Mouse (Mus musculus) CH12.LX (cell line): ENCODE measurements around the gene Cuedc1. TPM values are rescaled to one million over a fixed set of nuclear protein-coding genes. Genes with fewer than 3 reads are reported as not detected.
A peak's percentile ranks its signal among the peaks of the same experiment; 100 is the strongest.

Source experiments
- DNase-seq: peaks from one replicate; pipeline ENCODE4 v3.0.0-alpha.2; 2013; ENCODE audit errors: extremely low read depth
- H3K27ac ChIP-seq: 2 replicates; pipeline ENCODE4 v1.5.1; 2012; ENCODE audit warnings: low read depth, mild to moderate bottlenecking, control low read depth, moderate library complexity; ENCODE audit not compliant: insufficient read depth
- H3K27me3 ChIP-seq: replicated peaks from 2 replicates; pipeline ENCODE3; 2012; ENCODE audit warnings: inconsistent platforms
- H3K36me3 ChIP-seq, 2 experiments: replicated peaks in 1 of 2; 2 replicates each; pipeline versions ENCODE3 to v1.6.1; 2012; ENCODE audit warnings: inconsistent platforms in 1 of 2, low read length in 1 of 2, mild to moderate bottlenecking in 1 of 2, mixed read lengths in 1 of 2, moderate library complexity in 1 of 2; ENCODE audit not compliant: control insufficient read depth in 1 of 2, insufficient read depth in 1 of 2
- H3K4me1 ChIP-seq, 2 experiments: 2 replicates each; pipeline ENCODE4 v1.6.1; 2012; ENCODE audit warnings: inconsistent platforms in 1 of 2, moderate library complexity in 1 of 2; ENCODE audit not compliant: insufficient read depth in 2 of 2, control insufficient read depth in 1 of 2
- H3K4me2 ChIP-seq: 2 replicates; pipeline ENCODE4 v1.6.1; 2012; ENCODE audit warnings: low read depth, mild to moderate bottlenecking, control low read depth; ENCODE audit not compliant: poor library complexity, insufficient read depth, severe bottlenecking
- H3K4me3 ChIP-seq, 3 experiments: fragments of 150-350 bp in 1 of 3; sonication (generic) in 1 of 3; replicated peaks in 1 of 3; 2 replicates each; pipeline versions ENCODE3 to v1.5.1; 2011 to 2012; ENCODE audit warnings: low read depth in 2 of 3, low read length in 2 of 3, mild to moderate bottlenecking in 2 of 3, moderate library complexity in 2 of 3, control low read depth in 1 of 3, improper control_type of control experiment in 1 of 3, inconsistent platforms in 1 of 3, mixed read lengths in 1 of 3; ENCODE audit not compliant: poor library complexity in 1 of 3
- H3K79me2 ChIP-seq: replicated peaks from 2 replicates; pipeline ENCODE4 v1.6.1; 2012; ENCODE audit warnings: mild to moderate bottlenecking, moderate library complexity; ENCODE audit not compliant: control insufficient read depth, poor library complexity, insufficient read depth, severe bottlenecking; ENCODE audit errors: extremely low read depth
- H3K9ac ChIP-seq: 2 replicates; pipeline ENCODE4 v1.6.1; 2012; ENCODE audit warnings: low read depth, mild to moderate bottlenecking, control low read depth, moderate library complexity; ENCODE audit not compliant: insufficient read depth
- H3K9me3 ChIP-seq: replicated peaks from 2 replicates; pipeline ENCODE3; 2012; ENCODE audit warnings: low read length, inconsistent platforms, mixed read lengths
- BHLHE40 ChIP-seq: IDR thresholded peaks from 2 replicates; pipeline ENCODE4 v1.6.1; 2011; ENCODE audit warnings: mild to moderate bottlenecking, low read depth, low read length, improper control_type of control experiment
- CHD1 ChIP-seq: IDR thresholded peaks from 2 replicates; pipeline ENCODE4 v1.6.1; 2012; ENCODE audit warnings: low read depth, low read length, improper control_type of control experiment, inconsistent platforms
- CHD2 ChIP-seq: IDR thresholded peaks from 2 replicates; pipeline ENCODE4 v1.6.1; 2011; ENCODE audit warnings: low read length, improper control_type of control experiment
- E2F4 ChIP-seq: IDR thresholded peaks from 2 replicates; pipeline ENCODE4 v1.6.1; 2011; ENCODE audit warnings: low read depth, low read length, improper control_type of control experiment; ENCODE audit not compliant: insufficient replicate concordance
- EP300 ChIP-seq: IDR thresholded peaks from 2 replicates; pipeline ENCODE4 v1.6.1; 2011; ENCODE audit warnings: low read length, improper control_type of control experiment
- ETS1 ChIP-seq: conservative IDR thresholded peaks from 2 replicates; pipeline ENCODE4 v1.6.1; 2012; ENCODE audit warnings: low read depth, mild to moderate bottlenecking, inconsistent platforms, low read length, improper control_type of control experiment, moderate library complexity
- HCFC1 ChIP-seq: IDR thresholded peaks from 2 replicates; pipeline ENCODE4 v1.6.1; 2012; ENCODE audit warnings: low read depth, mild to moderate bottlenecking, inconsistent platforms, low read length, improper control_type of control experiment
- IRF4 ChIP-seq: IDR thresholded peaks from 2 replicates; pipeline ENCODE4 v1.6.1; 2014; ENCODE audit warnings: low read depth, mild to moderate bottlenecking, inconsistent platforms, low read length, improper control_type of control experiment
- JUN ChIP-seq: IDR thresholded peaks from 2 replicates; pipeline ENCODE4 v1.6.1; 2011; ENCODE audit warnings: low read depth, mild to moderate bottlenecking, low read length, improper control_type of control experiment, moderate library complexity; ENCODE audit not compliant: insufficient read depth
- KAT2A ChIP-seq: IDR thresholded peaks from 2 replicates; pipeline ENCODE4 v1.6.1; 2012; ENCODE audit warnings: low read length, improper control_type of control experiment, inconsistent platforms; ENCODE audit not compliant: insufficient replicate concordance
- MAFK ChIP-seq: IDR thresholded peaks from 2 replicates; pipeline ENCODE4 v1.6.1; 2011; ENCODE audit warnings: low read length, improper control_type of control experiment; ENCODE audit not compliant: insufficient replicate concordance
- MAZ ChIP-seq: IDR thresholded peaks from 2 replicates; pipeline ENCODE4 v1.6.1; 2012; ENCODE audit warnings: low read depth, mild to moderate bottlenecking, inconsistent platforms, low read length, improper control_type of control experiment, moderate library complexity
- MEF2A ChIP-seq: IDR thresholded peaks from 2 replicates; pipeline ENCODE4 v1.6.1; 2014; ENCODE audit warnings: low read depth, mild to moderate bottlenecking, inconsistent platforms, low read length, improper control_type of control experiment, borderline replicate concordance
- MXI1 ChIP-seq: IDR thresholded peaks from 2 replicates; pipeline ENCODE4 v1.6.1; 2011; ENCODE audit warnings: mild to moderate bottlenecking, low read depth, low read length, improper control_type of control experiment
- MYC ChIP-seq: IDR thresholded peaks from 2 replicates; pipeline ENCODE4 v1.6.1; 2011; ENCODE audit warnings: low read depth, mild to moderate bottlenecking, improper control_type of control experiment, low read length
- NELFE ChIP-seq: IDR thresholded peaks from 2 replicates; pipeline ENCODE4 v1.6.1; 2011; ENCODE audit warnings: low read depth, low read length, improper control_type of control experiment
- NRF1 ChIP-seq: IDR thresholded peaks from 2 replicates; pipeline ENCODE4 v1.6.1; 2014; ENCODE audit warnings: low read depth, mild to moderate bottlenecking, inconsistent platforms, low read length, improper control_type of control experiment, moderate library complexity
- PAX5 ChIP-seq: IDR thresholded peaks from 2 replicates; pipeline ENCODE4 v1.6.1; 2012; ENCODE audit warnings: low read length, inconsistent platforms, mixed read lengths
- POLR2A ChIP-seq: IDR thresholded peaks from 2 replicates; pipeline ENCODE4 v1.6.1; 2011; ENCODE audit warnings: low read depth, mild to moderate bottlenecking, improper control_type of control experiment, low read length
- RAD21 ChIP-seq: IDR thresholded peaks from 2 replicates; pipeline ENCODE4 v1.6.1; 2011; ENCODE audit warnings: low read depth, mild to moderate bottlenecking, low read length, improper control_type of control experiment, moderate library complexity
- RCOR1 ChIP-seq: conservative IDR thresholded peaks from 2 replicates; pipeline ENCODE4 v1.6.1; 2012; ENCODE audit warnings: low read depth, mild to moderate bottlenecking, inconsistent platforms, low read length, improper control_type of control experiment
- SIN3A ChIP-seq: IDR thresholded peaks from 2 replicates; pipeline ENCODE4 v1.6.1; 2012; ENCODE audit warnings: low read length, improper control_type of control experiment, inconsistent platforms
- TCF12 ChIP-seq: IDR thresholded peaks from 2 replicates; pipeline ENCODE4 v1.6.1; 2014; ENCODE audit warnings: low read depth, mild to moderate bottlenecking, inconsistent platforms, low read length, improper control_type of control experiment
- UBTF ChIP-seq: IDR thresholded peaks from 2 replicates; pipeline ENCODE4 v1.6.1; 2012; ENCODE audit warnings: low read depth, mild to moderate bottlenecking, inconsistent platforms, low read length, improper control_type of control experiment, moderate library complexity
- USF1 ChIP-seq: IDR thresholded peaks from 2 replicates; pipeline ENCODE4 v1.6.1; 2014; ENCODE audit warnings: low read depth, mild to moderate bottlenecking, inconsistent platforms, low read length, improper control_type of control experiment
- USF2 ChIP-seq: conservative IDR thresholded peaks from 2 replicates; pipeline ENCODE4 v1.6.1; 2011; ENCODE audit warnings: low read depth, low read length, improper control_type of control experiment
- ZC3H11A ChIP-seq: IDR thresholded peaks from 2 replicates; pipeline ENCODE4 v1.6.1; 2012; ENCODE audit warnings: low read depth, mild to moderate bottlenecking, inconsistent platforms, low read length, improper control_type of control experiment
- ZKSCAN1 ChIP-seq: IDR thresholded peaks from 2 replicates; pipeline ENCODE4 v1.6.1; 2012; ENCODE audit warnings: low read depth, inconsistent platforms, low read length, improper control_type of control experiment, borderline replicate concordance
- ZMIZ1 ChIP-seq: IDR thresholded peaks from 2 replicates; pipeline ENCODE4 v1.6.1; 2012; ENCODE audit warnings: low read depth, mild to moderate bottlenecking, inconsistent platforms, low read length, improper control_type of control experiment
- ZNF384 ChIP-seq: IDR thresholded peaks from 2 replicates; pipeline ENCODE4 v1.6.1; 2012; ENCODE audit warnings: low read depth, low read length, improper control_type of control experiment, inconsistent platforms
- dilution Hi-C: fragments of 300-500 bp; cut with MboI; formaldehyde crosslinking; loops from 2 replicates; pipeline ENCODE4 v1.14.3; 2020; ENCODE audit warnings: low sequenced_read_pairs; ENCODE audit not compliant: extremely low pct_unique_long_range_greater_than_20kb, extremely low pct_ligation_motif_present
- in situ Hi-C: fragments of 300-500 bp; cut with MboI; formaldehyde crosslinking; loops from 3 replicates; pipeline ENCODE4 v1.14.3; 2019; ENCODE audit warnings: low sequenced_read_pairs, low pct_ligation_motif_present, low pct_unique_long_range_greater_than_20kb, mixed read lengths
- polyA plus RNA-seq: library from polyadenylated mRNA; unstranded; fragments of >175 nt; gene quantifications from 2 replicates; pipeline ENCODE4 v1.2.1, GENCODE M21; 2012; ENCODE audit warnings: low read depth; ENCODE audit not compliant: insufficient read length
- total RNA-seq, 2 experiments: library from RNA; depleted of rRNA; stranded (reverse); fragments of 300-350 nt in 1 of 2; fragments of >200 nt in 1 of 2; gene quantifications; 2 replicates each; pipeline ENCODE4 v1.2.3; 2012 to 2014

Gene Cuedc1
- total and polyA plus RNA-seq, 3 experiments, result 0.20 to 0.51 (median 0.47) TPM

DNA sequence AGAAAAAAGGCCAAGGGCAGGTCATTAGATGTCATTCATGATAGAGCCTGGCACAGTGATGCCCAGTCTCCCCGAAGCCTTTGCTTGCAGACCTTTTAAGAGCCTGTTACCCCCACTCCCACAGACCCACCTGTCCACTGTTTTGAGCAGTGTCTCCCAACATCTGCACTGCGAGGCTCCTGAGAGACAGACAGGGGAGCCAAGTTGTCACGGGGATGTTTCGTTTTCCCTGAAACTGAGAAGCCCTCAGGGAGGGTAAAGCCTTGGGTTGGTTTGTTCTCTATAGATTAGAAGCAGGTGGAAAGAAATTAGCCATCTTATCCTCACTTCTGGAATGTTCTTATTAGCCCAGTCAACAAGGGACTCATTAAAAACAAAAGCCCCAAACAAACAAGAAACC lies 136.9 kb downstream of the Cuedc1 start:
- H3K4me1 ChIP-seq, result peaks cover 20 to 40% of the 10 kb centered on the region in 2 experiments
- in situ Hi-C loops (no loop called here), dilution Hi-C loops (no loop called here)
- H3K36me3 ChIP-seq, result no peaks in the 10 kb centered on the region
- no peaks in the 10 kb centered on the region for H3K27me3 ChIP-seq
- no peak for DNase-seq
- H3K9ac ChIP-seq, result peak overlapping the region; percentile 12; the same call in 1 of the 2 replicates
- no peak overlapping the region for H3K27ac ChIP-seq
- no peaks in the 10 kb centered on the region for H3K79me2 ChIP-seq
- no peaks in the 10 kb centered on the region for H3K9me3 ChIP-seq
- TF ChIP-seq MEF2A (no peak), HCFC1 (no peak), SIN3A (0 out of 2 replicates have a peak, but pooled peaks have one; percentile 11), JUN (no peak), RCOR1 (no peak), E2F4 (no peak)
- H3K4me3 ChIP-seq, result peak overlapping the region in 1 of 3 experiments; percentile 25
- H3K4me2 ChIP-seq, result peak overlapping the region; percentile 63

- Histone ChIP-seq H3K27ac (no peak overlapping the region; the same call in 1 of the 2 replicates), H3K79me2 (no peaks in the 10 kb centered on the region), H3K4me3 (no peak overlapping the region), H3K9me3 (no peaks in the 10 kb centered on the region), H3K4me1 (peaks cover 20 to 40% of the 10 kb centered on the region in 2 experiments), H3K9ac (peak overlapping the region; percentile 39), H3K4me2 (peak overlapping the region; percentile 63), H3K27me3 (no peaks in the 10 kb centered on the region), H3K36me3 (no peaks in the 10 kb centered on the region)
- dilution Hi-C loops (no loop called here), in situ Hi-C loops (no loop called here)
- peak; percentile 52 for DNase-seq
- TF ChIP-seq BHLHE40 (0 out of 2 replicates have a peak, but pooled peaks have one; percentile 8), SIN3A (no peak), NELFE (no peak; the same call in 1 of the 2 replicates), USF2 (no peak), CHD1 (no peak), ETS1 (0 out of 2 replicates have a peak, but pooled peaks have one; percentile 6), EP300 (no peak; the same call in 1 of the 2 replicates), KAT2A (no peak), ZMIZ1 (no peak), RCOR1 (no peak), CHD2 (no peak), E2F4 (no peak), MAZ (peak; percentile 10; the same call in 1 of the 2 replicates), ZC3H11A (no peak), JUN (no peak), PAX5 (no peak), NRF1 (no peak), UBTF (no peak), MAFK (no peak), MXI1 (peak; percentile 55; the same call in 1 of the 2 replicates), POLR2A (no peak), USF1 (no peak), IRF4 (no peak), ZKSCAN1 (no peak), RAD21 (no peak), ZNF384 (peak; percentile 74), TCF12 (no peak), MYC (no peak)
Observed at GRCm38 (mm10) chr11:88235221-88236203, 137.7 kb downstream of the Cuedc1 start.
